Mouse (Mus musculus): Measurements from ENCODE around the gene Gm3115. TPM values are rescaled to one million over a fixed set of nuclear protein-coding genes. Genes with fewer than 3 reads are reported as not detected.
A peak's percentile ranks its signal among the peaks of the same experiment; 100 is the strongest.
"Not testable (repeated sequence)": the region's sequence is repeated elsewhere in the genome, so short reads cannot be mapped to it uniquely, and the experiment has no call there.

Gm3115 gene
- polyA plus RNA-seq (2016; fragmentation: Nextera tagmentation; extraction: Ambion mirVana) = not detected in 2 replicates

DNA sequence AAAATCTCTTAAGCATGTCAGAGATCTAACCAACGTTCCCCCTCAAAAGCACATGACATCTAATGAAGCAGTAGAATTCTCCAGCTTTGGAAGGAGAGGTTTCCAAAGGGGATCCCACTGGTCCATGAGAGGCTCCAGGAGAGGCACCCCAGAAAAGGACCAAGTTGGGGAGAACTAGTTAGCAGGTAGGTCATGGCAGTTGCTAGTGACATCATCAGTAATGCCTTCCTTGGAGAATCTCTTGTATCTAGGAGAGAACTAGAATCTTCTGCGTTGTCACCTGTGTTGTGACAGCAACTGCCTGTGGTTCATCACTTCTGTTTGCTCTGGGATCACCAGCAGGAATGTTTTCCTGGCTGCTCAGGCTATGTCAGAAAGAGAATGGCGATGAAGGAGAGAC, at the start of gene Gm3115:
Gene Gm3115 (plus strand): TSS at position 301 of the 400 bp plus-strand sequence.
- H3K27me3 ChIP-seq (replicated peaks; ENCODE audit: low read depth, poor library complexity, severe bottlenecking); H3K4me1 ChIP-seq; H3K9me3 ChIP-seq; H3K27ac ChIP-seq (replicated peaks); H3K36me3 ChIP-seq (replicated peaks); H3K4me3 ChIP-seq; DNase-seq (ENCODE audit: low spot score): not testable (repeated sequence)
- WGBS = 70% methylated on average over 3 of the region's 3 CpGs

GRCm38 (mm10) chr14:4110426-4110825, 26.5 kb downstream of the Gm3115 start, which contains the start of gene Gm8108:
Gene Gm8108, plus strand, starts transcription at chr14:4110526.
- H3K9me3 ChIP-seq; H3K27ac ChIP-seq (replicated peaks); H3K36me3 ChIP-seq (replicated peaks); H3K4me1 ChIP-seq; H3K27me3 ChIP-seq (replicated peaks; ENCODE audit: low read depth, poor library complexity, severe bottlenecking): not testable (repeated sequence)
- peak within 1 kb of the TSS; percentile 55 for H3K4me3 ChIP-seq
- WGBS = 2% methylated on average over 35 of the region's 37 CpGs
- DNase-seq (ENCODE audit: low spot score) = peak; percentile 36

- not testable (repeated sequence) for H3K27me3 ChIP-seq (replicated peaks; ENCODE audit: low read depth, poor library complexity, severe bottlenecking); DNase-seq (ENCODE audit: low spot score); H3K36me3 ChIP-seq (replicated peaks); H3K4me1 ChIP-seq; H3K4me3 ChIP-seq; H3K9me3 ChIP-seq; H3K27ac ChIP-seq (replicated peaks)
- 91% methylated on average over 4 of the region's 4 CpGs for WGBS
Measured at GRCm38 (mm10) chr14:4141646-4142045, 57.7 kb downstream of the Gm3115 start.

Other genes starting within 250 kb of the Gm3115 start
- not detected in 2 replicates for gene Gm3033, start 237.9 kb upstream of the Gm3115 start, polyA plus RNA-seq (2016; fragmentation: Nextera tagmentation; extraction: Ambion mirVana)
- gene Gm2916, start 199.9 kb upstream of the Gm3115 start, polyA plus RNA-seq (2016; fragmentation: Nextera tagmentation; extraction: Ambion mirVana) = 0.09 TPM in 1 of 2 replicates, not detected in the other
- gene Gm3029, start 152.4 kb upstream of the Gm3115 start, polyA plus RNA-seq (2016; fragmentation: Nextera tagmentation; extraction: Ambion mirVana) = not detected in 2 replicates
- 0.21 and 0.24 TPM in 2 replicates for gene Gm3095, start 120.6 kb upstream of the Gm3115 start, polyA plus RNA-seq (2016; fragmentation: Nextera tagmentation; extraction: Ambion mirVana)
- not detected in 2 replicates for gene Gm3099, start 85.7 kb upstream of the Gm3115 start, polyA plus RNA-seq (2016; fragmentation: Nextera tagmentation; extraction: Ambion mirVana)
- gene Gm5796, start 60.2 kb upstream of the Gm3115 start, polyA plus RNA-seq (2016; fragmentation: Nextera tagmentation; extraction: Ambion mirVana) = 0.61 and 1.1 TPM in 2 replicates
- gene Gm8108, start 26.4 kb downstream of the Gm3115 start, polyA plus RNA-seq (2016; fragmentation: Nextera tagmentation; extraction: Ambion mirVana) = 0.20 and 0.57 TPM in 2 replicates
- not detected in 2 replicates for gene Gm3127, start 80.9 kb downstream of the Gm3115 start, polyA plus RNA-seq (2016; fragmentation: Nextera tagmentation; extraction: Ambion mirVana)
- gene Gm2974, start 98.5 kb downstream of the Gm3115 start, polyA plus RNA-seq (2016; fragmentation: Nextera tagmentation; extraction: Ambion mirVana) = 1.1 and 1.5 TPM in 2 replicates
- gene Gm3138, start 165.5 kb downstream of the Gm3115 start, polyA plus RNA-seq (2016; fragmentation: Nextera tagmentation; extraction: Ambion mirVana) = not detected in 2 replicates
- gene Gm3149, start 233.2 kb downstream of the Gm3115 start, polyA plus RNA-seq (2016; fragmentation: Nextera tagmentation; extraction: Ambion mirVana) = not detected in 2 replicates

All from embryonic facial prominence, embryonic 10.5 days (tissue).